ENCODE assay signal across 17 mouse cellular contexts in the genomic region with DNA sequence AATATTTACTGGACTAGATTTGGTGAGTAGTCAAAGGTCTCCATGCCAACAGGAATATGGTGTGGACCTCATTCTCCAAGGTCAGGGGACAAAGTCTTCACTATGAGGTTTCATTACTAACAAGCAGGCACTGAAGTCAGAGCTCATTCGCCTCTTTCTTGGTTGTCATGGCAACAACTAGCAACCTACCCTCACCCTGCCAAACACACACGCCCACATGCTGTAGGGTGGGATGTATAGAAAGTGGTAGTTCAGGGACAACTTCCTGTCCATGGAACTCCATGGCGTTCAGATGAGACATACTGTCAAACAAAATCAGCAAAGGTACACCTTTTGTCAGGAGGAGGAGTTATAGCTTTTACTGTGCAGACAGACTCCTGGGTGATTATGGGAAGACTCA.
DNase-seq lines count a peak whose midpoint lies in the region; ATAC-seq and TF ChIP-seq lines count a peak whose summit lies in the region.
"Had no signal": no experiment of that assay in that cellular context is flagged by ENCODE, and none has a peak within 500 bp of the region (broad histone marks: within the 10 kb centered on the region; RNA-seq: fewer than 3 reads in every experiment).

No protein-coding gene starts in this region.

- no peaks in the 10 kb centered on the region for H3K9me3 ChIP-seq in forebrain, embryonic 12.5 days
- H3K9me3 ChIP-seq in forebrain, embryonic 15.5 days: no peaks in the 10 kb centered on the region
- H3K9me3 ChIP-seq in hindbrain, postnatal 0 days (ENCODE audit: low read length): no peaks in the 10 kb centered on the region
- H3K9me3 ChIP-seq in hindbrain, embryonic 14.5 days (ENCODE audit: control insufficient read depth, low read length): no peaks in the 10 kb centered on the region
- H3K9me3 ChIP-seq: kidney, embryonic 15.5 days; limb, embryonic 15.5 days; neural tube, embryonic 13.5 days had no signal

- H3K4me2 ChIP-seq in forebrain, embryonic 12.5 days: no peak overlapping the region
- H3K4me2 ChIP-seq in forebrain, embryonic 15.5 days (replicated peaks): no peak overlapping the region
- no peak overlapping the region for H3K4me2 ChIP-seq in hindbrain, postnatal 0 days (ENCODE audit: low read depth, low read length)
- no peak overlapping the region for H3K4me2 ChIP-seq in hindbrain, embryonic 14.5 days (replicated peaks)
- H3K4me2 ChIP-seq: kidney, embryonic 15.5 days; limb, embryonic 15.5 days; neural tube, embryonic 13.5 days had no signal

- ATAC-seq in forebrain, embryonic 12.5 days (ENCODE audit: low FRiP score): peak; percentile 57
- no peak; the same call in 1 of the 2 replicates for ATAC-seq in forebrain, embryonic 15.5 days (replicated peaks)
- ATAC-seq in hindbrain, postnatal 0 days: no peak; the same call in 1 of the 2 replicates
- no peak for ATAC-seq in hindbrain, embryonic 14.5 days (ENCODE audit: low FRiP score)
- ATAC-seq: liver, postnatal 0 days had no signal

- TF ChIP-seq CTCF in hindbrain, postnatal 0 days (IDR thresholded peaks at IDR 0.05; ENCODE audit: low read depth): no peak

- H3K27me3 ChIP-seq in forebrain, embryonic 12.5 days: no peaks in the 10 kb centered on the region
- no peaks in the 10 kb centered on the region for H3K27me3 ChIP-seq in forebrain, embryonic 15.5 days
- H3K27me3 ChIP-seq in hindbrain, postnatal 0 days (ENCODE audit: insufficient read depth, low read length): no peaks in the 10 kb centered on the region
- H3K27me3 ChIP-seq in hindbrain, embryonic 14.5 days (ENCODE audit: control insufficient read depth, insufficient read depth, low read length): no peaks in the 10 kb centered on the region
- H3K27me3 ChIP-seq: kidney, embryonic 15.5 days; limb, embryonic 15.5 days; neural tube, embryonic 13.5 days had no signal

- no peak overlapping the region for H3K4me3 ChIP-seq in forebrain, embryonic 12.5 days (replicated peaks)
- H3K4me3 ChIP-seq in forebrain, embryonic 15.5 days: no peak overlapping the region
- no peak overlapping the region for H3K4me3 ChIP-seq in hindbrain, postnatal 0 days (ENCODE audit: low read length)
- no peak overlapping the region for H3K4me3 ChIP-seq in hindbrain, embryonic 14.5 days (replicated peaks; ENCODE audit: low read length)
- H3K4me3 ChIP-seq: kidney, embryonic 15.5 days; left cerebral cortex, adult 2 months; limb, embryonic 15.5 days; neural tube, embryonic 13.5 days had no signal

- no peaks in the 10 kb centered on the region for H3K36me3 ChIP-seq in forebrain, embryonic 12.5 days (replicated peaks)
- no peaks in the 10 kb centered on the region for H3K36me3 ChIP-seq in forebrain, embryonic 15.5 days
- H3K36me3 ChIP-seq in hindbrain, postnatal 0 days (ENCODE audit: insufficient read depth, low read length): no peaks in the 10 kb centered on the region
- no peaks in the 10 kb centered on the region for H3K36me3 ChIP-seq in hindbrain, embryonic 14.5 days (replicated peaks; ENCODE audit: control insufficient read depth, insufficient read depth)
- H3K36me3 ChIP-seq: kidney, embryonic 15.5 days; limb, embryonic 15.5 days; neural tube, embryonic 13.5 days had no signal

- H3K9ac ChIP-seq in forebrain, embryonic 12.5 days: no peak overlapping the region
- no peak overlapping the region for H3K9ac ChIP-seq in forebrain, embryonic 15.5 days (replicated peaks)
- H3K9ac ChIP-seq in hindbrain, postnatal 0 days (replicated peaks; ENCODE audit: low read length): no peak overlapping the region
- H3K9ac ChIP-seq in hindbrain, embryonic 14.5 days: no peak overlapping the region
- H3K9ac ChIP-seq: kidney, embryonic 15.5 days; limb, embryonic 15.5 days; liver, postnatal 0 days; neural tube, embryonic 13.5 days had no signal

- peaks cover 18% of the 10 kb centered on the region for H3K4me1 ChIP-seq in forebrain, embryonic 12.5 days
- H3K4me1 ChIP-seq in forebrain, embryonic 15.5 days: peaks cover 28% of the 10 kb centered on the region; the same call in 1 of the 2 replicates
- peaks cover 9% of the 10 kb centered on the region; the same call in 1 of the 2 replicates for H3K4me1 ChIP-seq in hindbrain, postnatal 0 days (ENCODE audit: insufficient read depth, low read length)
- H3K4me1 ChIP-seq in hindbrain, embryonic 14.5 days (replicated peaks; ENCODE audit: control insufficient read depth, insufficient read depth, low read length): peaks cover 4% of the 10 kb centered on the region

- no peak overlapping the region for H3K27ac ChIP-seq in forebrain, embryonic 12.5 days
- no peak overlapping the region for H3K27ac ChIP-seq in forebrain, embryonic 15.5 days (replicated peaks)
- H3K27ac ChIP-seq in hindbrain, postnatal 0 days: no peak overlapping the region
- no peak overlapping the region for H3K27ac ChIP-seq in hindbrain, embryonic 14.5 days
- H3K27ac ChIP-seq: kidney, embryonic 15.5 days; left cerebral cortex, adult 2 months; limb, embryonic 15.5 days; neural tube, embryonic 13.5 days; stomach, postnatal 0 days had no signal

- WGBS in forebrain, embryonic 12.5 days: 37% methylated on average over 3 of the region's 3 CpGs
- WGBS in forebrain, embryonic 15.5 days: 29% methylated on average over 3 of the region's 3 CpGs
- 25% methylated on average over 3 of the region's 3 CpGs for WGBS in hindbrain, postnatal 0 days
- 23% methylated on average over 3 of the region's 3 CpGs for WGBS in hindbrain, embryonic 14.5 days

- DNase-seq in hindbrain, postnatal 0 days (ENCODE audit: low spot score): peak; percentile 44
- no peak for DNase-seq in hindbrain, embryonic 14.5 days (ENCODE audit: low spot score)
- peak; percentile 57 for DNase-seq in right cerebral cortex, adult 18-20 months
- no peak for DNase-seq in right cerebral cortex, postnatal 14 days
- DNase-seq in ovary, adult 18-20 months (ENCODE audit: low spot score): no peak
- DNase-seq in spleen, adult 18-20 months: no peak
- DNase-seq: cerebellum, adult 18-20 months; liver, postnatal 0 days; lung, postnatal 4 days; thymus, postnatal 25 days had no signal

Comparison
In these comparisons a context has a peak if more than half of its experiments do, and no peak if none do; other contexts are left out.
1. DNase-seq: peak in hindbrain, postnatal 0 days (single experiment) and right cerebral cortex, adult 18-20 months (single experiment); none in hindbrain, embryonic 14.5 days (single experiment), right cerebral cortex, postnatal 14 days (single experiment), ovary, adult 18-20 months (single experiment) and spleen, adult 18-20 months (0 of 2).